Mouse (Mus musculus): Measurements from ENCODE around the gene Slc9a6.

- TF ChIP-seq CTCF (IDR thresholded peaks at IDR 0.05; ENCODE audit: extremely low read depth, insufficient read depth, insufficient read length, insufficient replicate concordance): no peak
- no peak for TF ChIP-seq POLR2A (IDR thresholded peaks at IDR 0.05; ENCODE audit: low read depth, low read length)
Measured at GRCm38 (mm10) chrX:56609285-56609622, 303 bp upstream of the Slc9a6 start.
